Mouse (Mus musculus) CD8-positive naive resting alpha-beta T cell, adult 2 months (primary cell): ENCODE results near the gene Itga7.
"Not testable (repeated sequence)": the region's sequence is repeated elsewhere in the genome, so short reads cannot be mapped to it uniquely, and the experiment has no call there.

Experiments
- DNase-seq, 2 experiments: peaks; one replicate each; pipeline ENCODE4 v3.0.0; 2022; ENCODE audit warnings: low read depth in 2 of 2, low spot score in 2 of 2

The Itga7 gene

DNA sequence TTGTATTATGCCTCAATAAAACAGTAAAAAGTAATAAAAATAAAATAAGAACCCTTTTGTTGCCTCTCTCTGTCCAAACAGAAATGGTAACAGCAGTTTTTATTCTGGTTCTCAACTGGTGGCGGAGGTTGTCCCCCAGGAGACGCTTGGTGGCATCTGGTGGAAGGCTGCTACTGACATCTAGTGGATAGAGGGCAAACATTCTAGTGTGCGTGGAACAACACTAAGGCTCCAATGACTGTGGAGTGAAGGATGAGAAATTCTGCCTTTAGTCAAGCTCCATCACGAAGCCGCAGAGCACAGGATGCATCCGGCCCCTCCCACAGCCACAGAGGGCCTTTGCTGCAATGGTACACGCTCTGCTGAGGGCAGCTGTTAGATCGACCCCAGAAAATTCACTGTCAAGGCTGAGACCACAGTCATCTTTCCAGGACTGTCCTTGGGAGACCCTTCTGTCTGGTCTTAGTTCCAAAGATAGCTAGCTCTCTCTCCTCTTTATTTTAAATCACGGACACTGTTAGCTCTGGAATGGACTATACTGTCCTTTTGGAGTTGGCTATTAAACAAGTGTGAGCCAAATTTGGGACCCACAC, 44.0 kb downstream of the Itga7 start:
- peak; percentile 41 to 51 for DNase-seq

DNA sequence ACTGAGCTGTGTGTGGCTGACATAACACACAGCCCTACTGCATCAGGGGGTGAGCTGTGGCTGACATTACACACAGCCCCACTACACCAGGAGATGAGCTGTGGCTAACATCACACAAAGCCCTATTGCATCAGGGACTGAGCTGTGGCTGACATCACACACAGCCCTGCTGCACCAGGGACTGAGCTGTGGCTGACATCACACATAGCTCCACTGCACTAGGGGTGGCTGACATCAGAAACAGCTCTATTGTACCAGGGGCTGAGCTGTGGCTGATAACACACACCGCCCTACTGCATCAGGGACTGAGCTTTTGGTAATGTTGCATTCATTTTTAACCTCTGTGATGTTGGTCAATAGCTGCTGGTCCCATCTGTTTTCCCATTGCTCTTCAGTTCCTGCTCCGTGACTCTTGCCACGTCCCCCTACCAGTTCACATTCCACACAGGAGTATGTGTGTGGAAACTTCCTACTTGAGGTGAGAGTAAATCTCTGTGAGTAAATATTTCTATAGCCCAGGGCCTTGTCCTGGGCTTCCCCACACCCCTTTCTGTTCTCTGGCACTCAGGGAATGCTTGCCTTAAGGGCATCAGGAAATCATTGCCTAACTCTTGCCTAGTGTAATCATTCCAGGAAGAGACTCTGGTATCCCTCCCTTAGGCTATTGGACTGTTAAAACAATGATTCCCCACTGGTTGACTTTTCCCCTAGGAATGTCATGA, 47.2 kb downstream of the Itga7 start:
- DNase-seq, result no peak

DNA sequence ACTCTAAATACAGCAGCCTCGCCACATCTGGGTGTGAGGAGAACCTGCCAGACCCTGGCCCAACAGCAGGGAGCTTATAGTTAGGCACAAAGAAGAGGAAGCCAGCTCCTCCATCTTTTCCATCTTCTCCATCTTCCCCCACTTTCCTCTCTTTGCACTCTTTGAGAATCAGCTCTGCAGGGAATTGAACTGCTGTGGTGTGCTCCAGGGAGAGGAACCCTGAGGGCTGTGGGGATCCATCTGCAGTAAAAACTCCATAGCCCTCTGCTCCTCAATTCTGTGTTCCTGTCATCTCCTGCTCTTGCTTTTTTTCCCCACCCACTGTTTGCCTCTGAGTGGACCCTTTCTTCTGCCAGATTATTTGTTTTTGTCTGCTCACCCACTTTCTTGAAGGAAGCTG, 55.5 kb downstream of the Itga7 start, which contains the start of gene Olfr9:
Gene Olfr9 (plus strand): TSS at position 301 of the 400 bp plus-strand sequence.
- DNase-seq, result not testable (repeated sequence)

DNA sequence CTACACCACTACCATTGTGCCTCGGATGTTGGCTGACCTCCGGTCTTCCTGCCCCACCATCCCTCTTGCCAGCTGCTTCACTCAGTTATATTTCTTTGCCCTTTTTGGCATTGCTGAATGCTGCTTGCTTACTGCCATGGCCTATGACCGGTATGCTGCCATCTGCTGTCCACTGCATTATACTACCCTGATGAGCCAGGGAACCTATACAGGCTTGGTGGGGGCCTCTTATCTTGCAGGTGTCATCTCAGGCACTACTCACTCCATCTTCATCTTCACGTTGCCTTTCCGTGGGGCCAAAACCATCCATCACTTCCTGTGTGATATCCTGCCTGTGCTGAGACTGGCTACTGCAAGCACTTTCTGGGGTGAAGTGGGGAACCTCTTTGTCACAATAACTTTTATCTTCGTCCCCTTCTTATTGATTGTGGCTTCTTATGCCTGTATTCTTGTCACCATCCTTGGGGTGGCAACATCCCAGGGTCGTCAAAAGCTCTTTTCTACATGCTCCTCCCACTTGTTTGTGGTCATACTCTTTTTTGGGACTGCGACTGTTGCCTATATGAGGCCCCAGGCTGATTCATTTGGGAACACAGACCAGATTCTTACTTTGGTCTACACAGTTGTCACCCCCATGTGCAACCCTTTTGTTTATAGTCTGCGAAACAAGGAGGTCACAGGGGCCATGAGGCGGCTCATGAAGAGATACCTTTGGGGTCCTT, 56.7 kb downstream of the Itga7 start:
- DNase-seq, result peak; percentile 42 to 43

DNA sequence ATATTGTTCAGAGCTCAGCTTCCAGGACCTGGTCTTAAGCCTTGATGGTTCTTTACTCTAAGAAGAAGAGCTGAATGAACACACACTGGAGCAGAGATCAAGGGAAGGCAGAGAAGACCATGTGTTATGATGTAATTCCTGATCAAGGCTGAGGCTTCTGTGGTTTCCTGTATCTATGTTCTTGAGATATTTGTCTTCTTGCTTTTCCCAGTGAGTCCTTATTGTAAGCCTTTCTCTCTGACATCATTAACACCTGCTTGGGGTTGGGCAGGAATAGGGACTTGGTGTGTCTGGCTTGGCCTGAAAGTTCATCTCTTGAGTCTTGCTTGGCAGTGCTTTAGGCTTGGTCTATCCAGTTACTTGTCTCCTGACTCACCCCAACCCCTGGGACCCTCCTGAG, 57.4 kb downstream of the Itga7 start:
- DNase-seq, result peak; percentile 72 to 76

DNA sequence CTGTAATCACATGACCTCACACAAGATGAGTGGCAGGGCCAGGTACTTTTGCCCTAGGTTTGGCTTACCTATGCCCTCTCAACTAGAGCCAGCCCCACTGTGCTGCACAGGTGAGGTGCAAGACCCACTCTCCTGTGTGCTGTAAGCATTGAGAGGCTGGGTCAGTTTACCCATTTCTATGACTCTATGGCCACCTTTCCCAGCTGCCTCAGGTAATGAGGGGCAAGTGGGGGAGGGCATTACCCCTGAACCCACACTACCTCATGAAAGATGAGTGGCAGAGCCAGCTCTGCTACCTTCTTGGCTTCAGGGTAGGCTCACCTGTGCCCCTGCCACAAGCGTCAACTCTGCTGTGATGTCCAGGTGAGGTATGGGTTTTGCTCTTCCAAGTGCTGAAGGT, 62.2 kb downstream of the Itga7 start:
- DNase-seq, result no peak

DNA sequence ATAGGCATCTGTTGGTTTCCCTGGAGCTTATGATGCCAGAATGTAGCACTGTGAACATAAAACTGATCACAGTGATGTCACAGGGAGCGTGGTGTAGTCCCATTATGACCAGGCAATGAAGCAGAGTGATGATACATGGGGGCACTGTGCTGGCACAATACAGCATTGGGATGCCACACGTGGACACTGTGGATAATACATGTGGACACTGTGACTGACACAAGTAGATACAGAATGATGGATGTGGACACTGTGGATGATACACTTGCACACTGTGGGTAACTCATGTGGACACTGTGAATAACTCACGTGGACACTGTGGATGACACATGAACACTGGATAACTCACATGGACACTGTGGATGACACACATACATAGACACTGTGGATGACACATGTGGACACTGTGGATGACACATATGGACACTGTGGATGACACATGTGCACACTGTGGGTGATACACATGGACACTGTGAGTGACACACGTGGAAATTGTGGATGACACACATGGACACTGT, 63.0 kb downstream of the Itga7 start:
- no peak for DNase-seq

DNA sequence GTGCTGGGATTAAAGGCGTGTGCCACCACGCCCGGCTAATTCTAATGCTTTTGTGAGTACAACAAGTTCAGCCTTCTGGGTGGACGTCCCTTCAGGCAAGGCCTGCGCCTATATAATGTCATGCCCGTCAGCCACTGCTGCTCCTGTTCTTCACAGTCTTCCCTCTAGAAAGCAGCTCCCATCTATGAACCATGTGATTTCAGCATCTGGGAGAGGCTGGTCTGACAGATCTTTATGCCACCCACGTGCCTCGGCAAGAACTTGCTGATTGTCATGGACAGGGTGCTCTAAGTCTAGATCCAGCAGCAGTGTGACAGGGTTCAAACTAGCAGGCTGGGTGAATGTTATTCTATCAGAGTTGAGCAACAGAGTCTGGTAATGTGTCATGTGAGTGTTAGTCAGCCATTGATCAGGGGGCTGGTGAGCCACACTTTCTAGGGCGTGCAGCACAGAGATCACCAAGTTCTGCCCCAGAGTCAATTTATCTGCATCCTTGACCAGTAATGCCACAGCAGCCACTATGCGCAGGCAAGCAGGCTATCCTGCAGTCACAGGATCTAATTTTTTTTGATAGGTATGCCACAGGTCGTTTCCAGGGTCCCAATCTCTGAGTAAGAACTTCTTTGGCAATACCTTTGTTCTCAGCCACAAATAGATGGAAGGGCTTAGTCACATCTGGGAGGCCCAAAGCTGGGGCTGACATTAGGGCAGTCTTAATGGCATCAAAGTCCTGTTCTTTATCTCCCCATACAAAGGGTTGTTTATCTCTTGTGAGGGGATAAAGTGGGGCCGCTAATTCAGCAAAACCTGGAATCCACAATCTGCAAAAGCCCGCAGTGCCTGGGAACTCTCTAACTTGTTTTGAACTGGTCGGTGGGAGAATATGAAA, 70.7 kb downstream of the Itga7 start:
- DNase-seq, result no peak
